Mouse (Mus musculus): ENCODE measurements around the gene Bcl11a. TPM values are rescaled to one million over a fixed set of nuclear protein-coding genes. Genes with fewer than 3 reads are reported as not detected.

Gene Bcl11a
- polyA plus RNA-seq, 1 experiment from 2014 or later: 29.6 TPM

GRCm38 (mm10) chr11:24153049-24153448, 75.2 kb downstream of the Bcl11a start:
- Histone ChIP-seq H3K4me3 (ENCODE audit: low read depth, low read length) (no peak overlapping the region), H3K9me3 (ENCODE audit: control insufficient read depth, low read length) (no peaks in the 10 kb centered on the region), H3K4me1 (replicated peaks; ENCODE audit: control insufficient read depth, insufficient read depth, low read length) (no peaks in the 10 kb centered on the region), H3K27me3 (replicated peaks; ENCODE audit: control insufficient read depth, insufficient read depth, low read length) (no peaks in the 10 kb centered on the region), H3K9ac (ENCODE audit: low read length) (no peak overlapping the region), H3K4me2 (ENCODE audit: low read length) (no peak overlapping the region), H3K36me3 (ENCODE audit: control insufficient read depth, insufficient read depth, low read length) (0 out of 2 replicates have a peak, but pooled peaks cover 7% of the 10 kb centered on the region), H3K27ac (ENCODE audit: low read depth) (no peak overlapping the region)
- DNase-seq (ENCODE audit: low spot score) (no peak), ATAC-seq (replicated peaks; ENCODE audit: low FRiP score, low TSS enrichment, low read depth) (peak; percentile 36; the same call in 1 of the 2 replicates)
- WGBS: 44% methylated on average over 10 of the region's 10 CpGs

- Histone ChIP-seq H3K36me3 (ENCODE audit: control insufficient read depth, insufficient read depth, low read length) (peaks cover 5% of the 10 kb centered on the region; the same call in 1 of the 2 replicates), H3K4me2 (ENCODE audit: low read length) (no peak overlapping the region), H3K9me3 (ENCODE audit: control insufficient read depth, low read length) (no peaks in the 10 kb centered on the region), H3K4me1 (replicated peaks; ENCODE audit: control insufficient read depth, insufficient read depth, low read length) (peaks cover 14% of the 10 kb centered on the region; the same call in 1 of the 2 replicates), H3K4me3 (ENCODE audit: low read depth, low read length) (no peak overlapping the region), H3K27me3 (replicated peaks; ENCODE audit: control insufficient read depth, insufficient read depth, low read length) (no peaks in the 10 kb centered on the region), H3K9ac (ENCODE audit: low read length) (no peak overlapping the region), H3K27ac (ENCODE audit: low read depth) (no peak overlapping the region)
- ATAC-seq (replicated peaks; ENCODE audit: low FRiP score, low TSS enrichment, low read depth) (no peak), DNase-seq (ENCODE audit: low spot score) (no peak)
- WGBS: 46% methylated on average over 9 of the region's 9 CpGs
Observed at GRCm38 (mm10) chr11:24158026-24158425, 80.2 kb downstream of the Bcl11a start.

GRCm38 (mm10) chr11:24159656-24160055, 81.8 kb downstream of the Bcl11a start:
- 79% methylated on average over 2 of the region's 2 CpGs for WGBS
- no peak for ATAC-seq (replicated peaks; ENCODE audit: low FRiP score, low TSS enrichment, low read depth)
- Histone ChIP-seq H3K27me3 (replicated peaks; ENCODE audit: control insufficient read depth, insufficient read depth, low read length) (no peaks in the 10 kb centered on the region), H3K4me1 (replicated peaks; ENCODE audit: control insufficient read depth, insufficient read depth, low read length) (peaks cover 14% of the 10 kb centered on the region; the same call in 1 of the 2 replicates), H3K4me2 (ENCODE audit: low read length) (no peak overlapping the region), H3K4me3 (ENCODE audit: low read depth, low read length) (no peak overlapping the region), H3K36me3 (ENCODE audit: control insufficient read depth, insufficient read depth, low read length) (peaks cover 21% of the 10 kb centered on the region), H3K9me3 (ENCODE audit: control insufficient read depth, low read length) (no peaks in the 10 kb centered on the region), H3K27ac (ENCODE audit: low read depth) (no peak overlapping the region), H3K9ac (ENCODE audit: low read length) (no peak overlapping the region)
- DNase-seq (ENCODE audit: low spot score): no peak

GRCm38 (mm10) chr11:24161458-24161857, 83.6 kb downstream of the Bcl11a start:
- Histone ChIP-seq H3K4me3 (ENCODE audit: low read depth, low read length) (no peak overlapping the region), H3K36me3 (ENCODE audit: control insufficient read depth, insufficient read depth, low read length) (peaks cover 28% of the 10 kb centered on the region), H3K4me2 (ENCODE audit: low read length) (no peak overlapping the region), H3K9me3 (ENCODE audit: control insufficient read depth, low read length) (no peaks in the 10 kb centered on the region), H3K27me3 (replicated peaks; ENCODE audit: control insufficient read depth, insufficient read depth, low read length) (no peaks in the 10 kb centered on the region), H3K27ac (ENCODE audit: low read depth) (no peak overlapping the region), H3K9ac (ENCODE audit: low read length) (no peak overlapping the region), H3K4me1 (replicated peaks; ENCODE audit: control insufficient read depth, insufficient read depth, low read length) (peaks cover 14% of the 10 kb centered on the region; the same call in 1 of the 2 replicates)
- DNase-seq (ENCODE audit: low spot score) (no peak), ATAC-seq (replicated peaks; ENCODE audit: low FRiP score, low TSS enrichment, low read depth) (no peak)
- 54% methylated on average over 2 of the region's 2 CpGs for WGBS

GRCm38 (mm10) chr11:24162056-24162455, 84.2 kb downstream of the Bcl11a start:
- Histone ChIP-seq H3K4me1 (replicated peaks; ENCODE audit: control insufficient read depth, insufficient read depth, low read length) (peaks cover 14% of the 10 kb centered on the region; the same call in 1 of the 2 replicates), H3K27me3 (replicated peaks; ENCODE audit: control insufficient read depth, insufficient read depth, low read length) (no peaks in the 10 kb centered on the region), H3K4me3 (ENCODE audit: low read depth, low read length) (no peak overlapping the region), H3K4me2 (ENCODE audit: low read length) (no peak overlapping the region; the same call in 1 of the 2 replicates), H3K27ac (ENCODE audit: low read depth) (no peak overlapping the region), H3K36me3 (ENCODE audit: control insufficient read depth, insufficient read depth, low read length) (peaks cover 24% of the 10 kb centered on the region), H3K9me3 (ENCODE audit: control insufficient read depth, low read length) (no peaks in the 10 kb centered on the region), H3K9ac (ENCODE audit: low read length) (no peak overlapping the region)
- ATAC-seq (replicated peaks; ENCODE audit: low FRiP score, low TSS enrichment, low read depth): no peak
- WGBS: 38% methylated on average over 7 of the region's 7 CpGs
- DNase-seq (ENCODE audit: low spot score): no peak

- ATAC-seq (replicated peaks; ENCODE audit: low FRiP score, low TSS enrichment, low read depth) (no peak), DNase-seq (ENCODE audit: low spot score) (no peak)
- Histone ChIP-seq H3K36me3 (ENCODE audit: control insufficient read depth, insufficient read depth, low read length) (peaks cover 24% of the 10 kb centered on the region), H3K9ac (ENCODE audit: low read length) (no peak overlapping the region), H3K27me3 (replicated peaks; ENCODE audit: control insufficient read depth, insufficient read depth, low read length) (no peaks in the 10 kb centered on the region), H3K9me3 (ENCODE audit: control insufficient read depth, low read length) (no peaks in the 10 kb centered on the region), H3K4me2 (ENCODE audit: low read length) (no peak overlapping the region), H3K4me1 (replicated peaks; ENCODE audit: control insufficient read depth, insufficient read depth, low read length) (peaks cover 14% of the 10 kb centered on the region; the same call in 1 of the 2 replicates), H3K27ac (ENCODE audit: low read depth) (no peak overlapping the region), H3K4me3 (ENCODE audit: low read depth, low read length) (no peak overlapping the region)
- WGBS: 97% methylated on average over 8 of the region's 8 CpGs
Observed at GRCm38 (mm10) chr11:24163072-24163471, 85.2 kb downstream of the Bcl11a start.

- Histone ChIP-seq H3K4me3 (ENCODE audit: low read depth, low read length) (no peak overlapping the region), H3K4me1 (replicated peaks; ENCODE audit: control insufficient read depth, insufficient read depth, low read length) (peaks cover 14% of the 10 kb centered on the region; the same call in 1 of the 2 replicates), H3K9me3 (ENCODE audit: control insufficient read depth, low read length) (no peaks in the 10 kb centered on the region), H3K9ac (ENCODE audit: low read length) (no peak overlapping the region), H3K4me2 (ENCODE audit: low read length) (no peak overlapping the region), H3K27ac (ENCODE audit: low read depth) (no peak overlapping the region), H3K27me3 (replicated peaks; ENCODE audit: control insufficient read depth, insufficient read depth, low read length) (no peaks in the 10 kb centered on the region), H3K36me3 (ENCODE audit: control insufficient read depth, insufficient read depth, low read length) (peaks cover 24% of the 10 kb centered on the region)
- 94% methylated on average over 26 of the region's 26 CpGs for WGBS
- no peak for DNase-seq (ENCODE audit: low spot score)
- ATAC-seq (replicated peaks; ENCODE audit: low FRiP score, low TSS enrichment, low read depth): no peak
Observed at GRCm38 (mm10) chr11:24164065-24164464, 86.2 kb downstream of the Bcl11a start.

GRCm38 (mm10) chr11:24171675-24172285, 93.9 kb downstream of the Bcl11a start:
- Histone ChIP-seq H3K4me3 (ENCODE audit: low read depth, low read length) (no peak overlapping the region), H3K36me3 (ENCODE audit: control insufficient read depth, insufficient read depth, low read length) (peaks cover 10% of the 10 kb centered on the region), H3K27me3 (replicated peaks; ENCODE audit: control insufficient read depth, insufficient read depth, low read length) (no peaks in the 10 kb centered on the region), H3K9me3 (ENCODE audit: control insufficient read depth, low read length) (no peaks in the 10 kb centered on the region), H3K27ac (ENCODE audit: low read depth) (no peak overlapping the region), H3K9ac (ENCODE audit: low read length) (no peak overlapping the region), H3K4me2 (ENCODE audit: low read length) (no peak overlapping the region), H3K4me1 (replicated peaks; ENCODE audit: control insufficient read depth, insufficient read depth, low read length) (peaks cover 10% of the 10 kb centered on the region; the same call in 1 of the 2 replicates)
- WGBS: 72% methylated on average over 5 of the region's 5 CpGs
- DNase-seq (ENCODE audit: low spot score): no peak
- no peak for ATAC-seq (replicated peaks; ENCODE audit: low FRiP score, low TSS enrichment, low read depth)

- ATAC-seq (replicated peaks; ENCODE audit: low FRiP score, low TSS enrichment, low read depth) (no peak), DNase-seq (ENCODE audit: low spot score) (no peak)
- Histone ChIP-seq H3K9me3 (ENCODE audit: control insufficient read depth, low read length) (no peaks in the 10 kb centered on the region), H3K4me2 (ENCODE audit: low read length) (no peak overlapping the region), H3K4me3 (ENCODE audit: low read depth, low read length) (no peak overlapping the region), H3K4me1 (replicated peaks; ENCODE audit: control insufficient read depth, insufficient read depth, low read length) (peaks cover 10% of the 10 kb centered on the region; the same call in 1 of the 2 replicates), H3K27me3 (replicated peaks; ENCODE audit: control insufficient read depth, insufficient read depth, low read length) (no peaks in the 10 kb centered on the region), H3K36me3 (ENCODE audit: control insufficient read depth, insufficient read depth, low read length) (peaks cover 10% of the 10 kb centered on the region), H3K9ac (ENCODE audit: low read length) (no peak overlapping the region), H3K27ac (ENCODE audit: low read depth) (no peak overlapping the region)
- 94% methylated on average over 17 of the region's 17 CpGs for WGBS
Observed at GRCm38 (mm10) chr11:24172585-24172984, 94.7 kb downstream of the Bcl11a start.

All from intestine, embryonic 14.5 days (tissue).